Mouse (Mus musculus) cerebellum, adult 2 months (tissue): ENCODE measurements at regions not wholly inside any gene's neighbourhood (a gene's known extent, or its start where the extent isn't known, plus 50 kb on each side); places are given as distances from the start of the nearest gene placed in this dataset.

Source experiments
- CTCF ChIP-seq: fragments of 200-500 bp; IDR thresholded peaks from 2 replicates; pipeline ENCODE4 v1.5.1; 2011; ENCODE audit warnings: low read depth, mild to moderate bottlenecking, control low read depth, low read length, moderate library complexity, borderline replicate concordance; ENCODE audit not compliant: insufficient read depth
- POLR2A ChIP-seq: fragments of 200-500 bp; IDR thresholded peaks from 2 replicates; pipeline ENCODE4 v1.6.1; 2011; ENCODE audit warnings: low read length, control low read depth, borderline replicate concordance; ENCODE audit not compliant: insufficient read depth

- no peak for TF ChIP-seq CTCF
- no peak for TF ChIP-seq POLR2A
Observed at GRCm38 (mm10) chr5:73803431-73803830, 152.3 kb downstream of the Spata18 start.
